Mouse (Mus musculus): ENCODE data around the gene Rcvrn. TPM values are rescaled to one million over a fixed set of nuclear protein-coding genes. Genes with fewer than 3 reads are reported as not detected.

The Rcvrn gene
- polyA plus RNA-seq, 1 experiment from 2014 or later, result not detected

GRCm38 (mm10) chr11:67731056-67731455, 35.9 kb downstream of the Rcvrn start:
- Histone ChIP-seq H3K27me3 (ENCODE audit: control insufficient read depth, insufficient read depth, low read depth, low read length) (no peaks in the 10 kb centered on the region), H3K9me3 (replicated peaks; ENCODE audit: control insufficient read depth, low read length, poor library complexity, severe bottlenecking) (no peaks in the 10 kb centered on the region), H3K9ac (ENCODE audit: low read depth, low read length) (no peak overlapping the region), H3K4me3 (ENCODE audit: low read depth, low read length) (no peak overlapping the region), H3K4me2 (ENCODE audit: low read length) (no peak overlapping the region), H3K4me1 (ENCODE audit: control insufficient read depth, insufficient read depth, low read length) (no peaks in the 10 kb centered on the region), H3K36me3 (ENCODE audit: control insufficient read depth, insufficient read depth, low read length) (no peaks in the 10 kb centered on the region), H3K27ac (ENCODE audit: low read length) (no peak overlapping the region)
- WGBS, result 71% methylated on average over 2 of the region's 2 CpGs
- ATAC-seq, result no peak

GRCm38 (mm10) chr11:67733726-67734125, 38.6 kb downstream of the Rcvrn start:
- Histone ChIP-seq H3K4me1 (ENCODE audit: control insufficient read depth, insufficient read depth, low read length) (no peaks in the 10 kb centered on the region), H3K27ac (ENCODE audit: low read length) (no peak overlapping the region), H3K36me3 (ENCODE audit: control insufficient read depth, insufficient read depth, low read length) (no peaks in the 10 kb centered on the region), H3K4me2 (ENCODE audit: low read length) (no peak overlapping the region), H3K27me3 (ENCODE audit: control insufficient read depth, insufficient read depth, low read depth, low read length) (no peaks in the 10 kb centered on the region), H3K4me3 (ENCODE audit: low read depth, low read length) (no peak overlapping the region), H3K9ac (ENCODE audit: low read depth, low read length) (no peak overlapping the region), H3K9me3 (replicated peaks; ENCODE audit: control insufficient read depth, low read length, poor library complexity, severe bottlenecking) (no peaks in the 10 kb centered on the region)
- no peak for ATAC-seq
- 80% methylated on average over 1 of the region's 1 CpGs for WGBS

- H3K9me3 ChIP-seq (replicated peaks; ENCODE audit: control insufficient read depth, low read length, poor library complexity, severe bottlenecking), result no peaks in the 10 kb centered on the region
- no peaks in the 10 kb centered on the region for H3K27me3 ChIP-seq (ENCODE audit: control insufficient read depth, insufficient read depth, low read depth, low read length)
- ATAC-seq, result no peak
- no peak overlapping the region for H3K4me3 ChIP-seq (ENCODE audit: low read depth, low read length)
- H3K4me1 ChIP-seq (ENCODE audit: control insufficient read depth, insufficient read depth, low read length), result no peaks in the 10 kb centered on the region
- H3K4me2 ChIP-seq (ENCODE audit: low read length), result no peak overlapping the region
- 82% methylated on average over 3 of the region's 3 CpGs for WGBS
- H3K9ac ChIP-seq (ENCODE audit: low read depth, low read length), result no peak overlapping the region
- no peak overlapping the region for H3K27ac ChIP-seq (ENCODE audit: low read length)
- H3K36me3 ChIP-seq (ENCODE audit: control insufficient read depth, insufficient read depth, low read length), result no peaks in the 10 kb centered on the region
Measured at GRCm38 (mm10) chr11:67734597-67734996, 39.5 kb downstream of the Rcvrn start.

- no peak overlapping the region for H3K4me2 ChIP-seq (ENCODE audit: low read length)
- no peak overlapping the region for H3K9ac ChIP-seq (ENCODE audit: low read depth, low read length)
- H3K9me3 ChIP-seq (replicated peaks; ENCODE audit: control insufficient read depth, low read length, poor library complexity, severe bottlenecking), result no peaks in the 10 kb centered on the region
- no peaks in the 10 kb centered on the region for H3K36me3 ChIP-seq (ENCODE audit: control insufficient read depth, insufficient read depth, low read length)
- WGBS, result 91% methylated on average over 6 of the region's 6 CpGs
- no peak overlapping the region for H3K27ac ChIP-seq (ENCODE audit: low read length)
- H3K27me3 ChIP-seq (ENCODE audit: control insufficient read depth, insufficient read depth, low read depth, low read length), result no peaks in the 10 kb centered on the region
- no peak overlapping the region for H3K4me3 ChIP-seq (ENCODE audit: low read depth, low read length)
- ATAC-seq, result no peak
- no peaks in the 10 kb centered on the region for H3K4me1 ChIP-seq (ENCODE audit: control insufficient read depth, insufficient read depth, low read length)
Measured at GRCm38 (mm10) chr11:67738345-67738744, 43.2 kb downstream of the Rcvrn start.

GRCm38 (mm10) chr11:67738846-67739490, 43.8 kb downstream of the Rcvrn start:
- Histone ChIP-seq H3K4me2 (ENCODE audit: low read length) (no peak overlapping the region), H3K9me3 (replicated peaks; ENCODE audit: control insufficient read depth, low read length, poor library complexity, severe bottlenecking) (no peaks in the 10 kb centered on the region), H3K4me1 (ENCODE audit: control insufficient read depth, insufficient read depth, low read length) (no peaks in the 10 kb centered on the region), H3K4me3 (ENCODE audit: low read depth, low read length) (no peak overlapping the region), H3K36me3 (ENCODE audit: control insufficient read depth, insufficient read depth, low read length) (no peaks in the 10 kb centered on the region), H3K9ac (ENCODE audit: low read depth, low read length) (no peak overlapping the region), H3K27ac (ENCODE audit: low read length) (no peak overlapping the region), H3K27me3 (ENCODE audit: control insufficient read depth, insufficient read depth, low read depth, low read length) (no peaks in the 10 kb centered on the region)
- 93% methylated on average over 5 of the region's 5 CpGs for WGBS
- ATAC-seq, result no peak

- no peak overlapping the region for H3K9ac ChIP-seq (ENCODE audit: low read depth, low read length)
- no peaks in the 10 kb centered on the region for H3K27me3 ChIP-seq (ENCODE audit: control insufficient read depth, insufficient read depth, low read depth, low read length)
- no peaks in the 10 kb centered on the region for H3K9me3 ChIP-seq (replicated peaks; ENCODE audit: control insufficient read depth, low read length, poor library complexity, severe bottlenecking)
- ATAC-seq, result no peak
- no peaks in the 10 kb centered on the region for H3K36me3 ChIP-seq (ENCODE audit: control insufficient read depth, insufficient read depth, low read length)
- H3K27ac ChIP-seq (ENCODE audit: low read length), result no peak overlapping the region
- H3K4me2 ChIP-seq (ENCODE audit: low read length), result no peak overlapping the region
- no peak overlapping the region for H3K4me3 ChIP-seq (ENCODE audit: low read depth, low read length)
- H3K4me1 ChIP-seq (ENCODE audit: control insufficient read depth, insufficient read depth, low read length), result no peaks in the 10 kb centered on the region
Measured at GRCm38 (mm10) chr11:67741569-67741968, 46.4 kb downstream of the Rcvrn start.

Other genes starting within 250 kb of the Rcvrn start
- gene Gas7, start 239.9 kb upstream of the Rcvrn start, polyA plus RNA-seq (2015; fragmentation: Nextera tagmentation; extraction: Ambion mirVana), result 52.2 and 53.5 TPM in 2 replicates
- gene Glp2r, start 75.8 kb downstream of the Rcvrn start, polyA plus RNA-seq (2015; fragmentation: Nextera tagmentation; extraction: Ambion mirVana), result 0.15 and 0.22 TPM in 2 replicates
- gene Gsg1l2, start 79.3 kb downstream of the Rcvrn start, polyA plus RNA-seq (2015; fragmentation: Nextera tagmentation; extraction: Ambion mirVana), result not detected in 2 replicates
- gene Dhrs7c, start 102.9 kb downstream of the Rcvrn start, polyA plus RNA-seq (2015; fragmentation: Nextera tagmentation; extraction: Ambion mirVana), result not detected in 2 replicates
- gene Usp43, start 226.8 kb downstream of the Rcvrn start, polyA plus RNA-seq (2015; fragmentation: Nextera tagmentation; extraction: Ambion mirVana), result 0.80 and 0.88 TPM in 2 replicates